Mouse (Mus musculus) spleen, embryonic (tissue): ENCODE results near the gene Usp24.
"Not testable (repeated sequence)": the region's sequence is repeated elsewhere in the genome, so short reads cannot be mapped to it uniquely, and the experiment has no call there.

Experiments used
- CTCF ChIA-PET: fragments of 350-600 bp; sonication (Branson Sonifier 250); formaldehyde crosslinking; loops from one replicate; lab custom pipeline; 2022; lab: Charles Lee

Gene Usp24

DNA sequence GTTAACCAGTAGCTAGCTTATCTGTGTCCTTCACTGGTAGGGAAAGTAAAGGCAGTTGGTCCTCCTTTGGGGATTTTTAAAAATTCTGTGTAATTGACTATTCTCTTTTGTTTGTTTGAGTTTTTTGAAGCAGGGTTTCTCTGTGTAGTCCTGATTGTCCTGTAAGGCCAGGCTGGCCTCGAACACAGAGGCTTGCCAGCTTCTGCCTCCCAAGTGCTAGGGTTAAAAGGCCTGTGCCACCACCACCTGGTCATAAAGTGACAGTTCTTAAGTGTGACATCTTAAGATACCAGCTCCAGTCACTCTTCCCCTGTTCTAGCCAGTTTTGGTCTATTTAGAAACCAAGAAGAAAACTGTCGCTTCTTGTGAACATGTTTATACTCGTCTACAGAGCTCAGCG lies 2.2 kb downstream of the Usp24 start:
- CTCF ChIA-PET, result interaction anchor here (0.6 to 0.9 kb wide), 3 partner anchors 11 to 67 kb away, joined by 3 to 4 read pairs (median 4); no protein-coding TSS in a partner anchor

DNA sequence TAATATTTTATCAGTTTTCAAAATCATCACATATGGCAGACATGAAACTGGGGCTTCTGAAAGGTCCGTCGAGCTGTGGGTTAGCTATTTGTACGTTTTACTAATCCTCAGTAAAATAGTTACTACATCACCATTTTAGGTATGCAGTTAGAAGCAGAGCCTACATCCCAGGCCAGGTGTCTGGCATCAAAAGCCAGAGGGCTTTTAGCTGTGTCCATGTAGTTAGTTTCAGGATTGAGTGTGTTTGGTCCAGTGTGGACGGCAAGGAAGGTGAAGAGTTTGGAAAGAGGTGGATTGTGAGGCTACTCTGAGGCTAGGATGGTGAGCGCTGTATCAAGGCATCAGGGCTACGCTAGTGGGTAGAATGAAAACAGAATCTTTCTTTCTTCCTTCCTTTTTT lies 3.0 kb downstream of the Usp24 start:
- CTCF ChIA-PET, result no interaction called here

DNA sequence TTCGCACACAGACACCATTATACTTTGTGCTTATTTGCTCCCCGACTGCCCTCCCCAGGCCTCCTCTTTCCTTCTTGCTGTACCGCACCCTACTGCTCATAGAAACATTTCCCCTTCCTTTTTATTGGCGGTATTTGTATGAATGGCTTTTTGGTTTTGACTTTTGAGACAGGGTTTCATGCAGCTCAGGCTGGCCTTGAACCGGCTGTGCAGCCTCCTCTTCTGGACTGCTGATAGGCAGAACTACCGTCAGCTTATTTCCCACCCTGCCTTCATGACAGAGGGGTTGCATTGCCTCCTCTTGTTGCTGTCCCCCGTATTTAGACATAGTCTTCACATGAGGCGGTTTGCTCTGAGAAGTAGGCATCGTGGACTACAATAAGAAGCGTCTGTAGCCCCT lies 6.8 kb downstream of the Usp24 start:
- CTCF ChIA-PET, result interaction anchor here (0.5 kb wide), 1 partner anchor 98 kb away, joined by 3 read pairs; no protein-coding TSS in a partner anchor

DNA sequence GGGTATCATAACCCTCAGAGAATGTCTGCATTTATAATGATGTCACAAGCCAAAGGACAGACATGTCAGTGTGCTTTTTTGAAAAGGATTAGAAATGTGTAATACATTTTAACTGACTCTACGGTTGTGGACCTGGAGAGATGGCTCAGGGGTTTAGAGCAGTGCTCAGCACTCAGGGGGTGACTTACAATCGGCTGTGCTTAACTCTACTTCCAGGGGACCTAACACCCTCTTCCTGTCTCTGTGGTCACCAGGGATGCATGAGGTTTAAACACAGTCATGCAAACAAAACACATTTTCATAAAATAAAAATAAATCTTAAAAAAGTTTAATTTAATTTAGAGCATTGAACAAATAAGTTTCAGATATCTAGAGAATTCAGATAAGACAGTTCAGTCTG lies 7.3 kb downstream of the Usp24 start:
- CTCF ChIA-PET, result no interaction called here

DNA sequence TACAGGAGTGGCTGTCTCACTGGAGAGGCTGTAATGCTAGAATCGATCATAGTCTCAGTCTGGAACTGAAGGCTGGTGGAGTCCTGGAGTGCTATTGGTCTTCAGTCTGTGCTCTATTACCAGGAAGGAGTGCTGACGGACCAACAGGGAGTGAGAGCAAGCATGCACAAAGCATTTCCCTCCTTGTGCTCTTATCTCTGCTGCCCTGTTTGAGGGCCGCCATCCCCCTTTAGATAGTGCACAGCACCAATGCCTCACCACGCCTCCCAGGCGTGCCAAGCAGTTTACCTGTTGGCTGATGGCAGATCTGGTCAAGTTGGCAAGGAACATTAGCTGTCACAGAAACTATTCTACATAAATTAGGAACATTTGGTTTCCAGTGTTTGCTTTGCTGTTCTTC lies 11.4 kb downstream of the Usp24 start:
- CTCF ChIA-PET, result no interaction called here

DNA sequence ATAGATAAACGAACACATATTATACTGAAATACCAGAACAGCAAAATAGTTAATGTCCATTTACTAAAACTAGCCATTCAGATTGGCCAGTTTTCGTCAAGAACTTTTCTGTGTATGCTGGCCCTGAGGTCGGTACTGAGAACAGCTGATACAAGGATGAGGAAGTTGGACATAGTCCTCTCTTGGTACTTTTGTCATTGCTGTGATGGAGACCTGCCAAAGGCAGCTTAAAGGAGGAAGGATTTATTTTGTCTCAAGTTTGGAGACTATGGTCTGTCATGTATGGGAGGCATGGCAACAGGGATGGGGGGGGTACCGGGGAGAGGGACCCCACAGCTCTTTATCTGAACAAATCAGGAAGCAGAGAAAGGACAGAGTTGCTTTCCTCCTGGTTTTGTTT lies 12.7 kb downstream of the Usp24 start:
- CTCF ChIA-PET, result interaction anchor here (0.6 to 1.5 kb wide), 3 partner anchors 11 to 60 kb away, joined by 3 to 4 read pairs (median 4); no protein-coding TSS in a partner anchor

DNA sequence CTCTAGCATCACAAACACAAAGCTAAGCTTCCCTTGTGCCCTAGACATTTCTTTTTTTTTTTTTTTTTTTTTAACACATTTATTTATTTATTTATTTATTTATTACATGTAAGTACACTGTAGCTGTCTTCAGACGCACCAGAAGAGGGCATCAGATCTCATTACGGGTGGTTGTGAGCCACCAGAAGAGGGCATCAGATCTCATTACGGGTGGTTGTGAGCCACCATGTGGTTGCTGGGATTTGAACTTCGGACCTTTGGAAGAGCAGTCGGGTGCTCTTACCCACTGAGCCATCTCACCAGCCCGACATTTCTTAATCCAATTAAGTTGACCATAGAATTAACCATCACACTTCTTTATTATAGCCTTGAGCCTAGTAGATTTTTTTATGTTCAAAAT lies 13.2 kb downstream of the Usp24 start:
- CTCF ChIA-PET, result interaction anchor here (0.6 to 1.5 kb wide), 3 partner anchors 11 to 59 kb away, joined by 3 to 4 read pairs (median 4); no protein-coding TSS in a partner anchor

DNA sequence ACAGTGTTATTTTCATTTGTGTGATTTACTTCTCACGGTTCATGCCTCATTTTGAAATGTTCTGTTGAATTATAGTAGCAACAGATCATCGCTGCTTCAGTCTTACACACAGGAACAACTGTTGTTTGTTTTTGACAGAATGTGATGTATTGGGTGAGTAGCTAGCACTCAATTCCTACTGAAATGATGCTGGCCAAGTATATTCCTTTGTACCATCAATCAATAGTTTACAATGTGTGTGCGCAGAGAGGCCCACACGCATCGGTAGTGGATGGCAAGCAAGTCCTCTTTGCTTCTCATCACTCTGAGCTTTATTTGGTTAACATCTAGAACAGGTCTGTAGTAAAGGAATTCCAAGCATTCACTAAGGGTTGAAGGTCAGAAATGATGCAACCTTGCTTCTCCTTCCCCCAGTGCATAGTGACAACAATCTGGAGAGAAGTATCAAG lies 14.4 kb downstream of the Usp24 start:
- CTCF ChIA-PET, result interaction anchor here (0.6 kb wide), 1 partner anchor 115 kb away, joined by 3 read pairs; no protein-coding TSS in a partner anchor

DNA sequence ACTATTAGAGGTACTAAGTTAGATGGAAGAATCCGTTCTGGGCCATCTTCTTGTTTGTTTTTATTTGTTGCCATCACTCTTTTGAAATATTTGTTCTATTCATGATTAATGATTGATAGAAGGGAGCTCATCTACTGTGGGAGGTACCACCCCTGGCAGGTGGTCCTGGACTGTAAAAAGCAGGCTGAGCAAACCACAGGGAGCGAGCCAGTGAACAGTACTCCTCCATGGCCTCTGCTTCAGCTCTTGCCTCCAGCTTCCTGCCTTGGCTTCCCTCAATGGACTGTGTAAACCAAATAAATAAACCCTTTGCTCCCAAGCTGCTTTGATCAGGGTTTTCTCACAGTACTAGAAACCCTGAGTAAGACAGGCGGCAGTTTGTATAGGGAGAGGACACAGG lies 17.1 kb downstream of the Usp24 start:
- CTCF ChIA-PET, result no interaction called here

DNA sequence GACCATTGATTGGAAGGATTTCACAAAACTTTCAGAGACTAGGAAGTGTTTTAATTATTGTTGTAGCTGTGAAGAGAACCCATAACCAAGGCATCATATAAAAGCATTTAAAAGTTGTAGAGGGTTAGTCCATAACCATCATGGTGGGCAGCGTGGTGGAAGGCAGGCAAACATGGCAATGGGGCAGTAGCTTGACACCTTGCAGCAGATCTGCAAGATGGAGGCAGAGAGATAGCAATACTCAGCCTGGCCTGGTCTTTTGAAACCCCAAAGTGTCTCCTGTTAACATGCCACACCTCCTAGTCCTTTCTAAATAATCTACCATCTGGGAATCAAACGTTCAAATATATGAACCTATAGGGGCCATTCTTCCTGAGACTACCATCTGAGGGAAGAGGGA lies 17.6 kb downstream of the Usp24 start:
- CTCF ChIA-PET, result no interaction called here

DNA sequence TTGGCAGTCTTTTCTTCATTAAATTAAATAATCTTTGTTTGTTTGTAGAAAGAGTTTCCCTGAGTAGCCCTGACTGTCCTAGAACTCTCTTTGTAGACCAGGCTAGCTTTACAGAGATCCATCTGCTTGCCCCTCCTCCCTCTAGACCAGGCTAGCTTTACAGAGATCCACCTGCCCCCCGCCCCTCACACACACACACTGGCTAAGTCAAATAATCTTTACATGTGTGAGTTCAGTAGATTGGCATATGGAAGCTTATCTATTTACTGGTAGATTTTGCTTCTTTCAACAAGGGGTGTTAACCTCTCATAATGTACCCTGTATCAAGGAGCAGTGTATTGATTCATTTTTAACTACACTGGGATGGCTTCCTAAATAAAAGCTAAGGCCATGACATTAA lies 19.8 kb downstream of the Usp24 start:
- CTCF ChIA-PET, result interaction anchor here (0.6 kb wide), 1 partner anchor 915 kb away, joined by 6 read pairs; no protein-coding TSS in a partner anchor

DNA sequence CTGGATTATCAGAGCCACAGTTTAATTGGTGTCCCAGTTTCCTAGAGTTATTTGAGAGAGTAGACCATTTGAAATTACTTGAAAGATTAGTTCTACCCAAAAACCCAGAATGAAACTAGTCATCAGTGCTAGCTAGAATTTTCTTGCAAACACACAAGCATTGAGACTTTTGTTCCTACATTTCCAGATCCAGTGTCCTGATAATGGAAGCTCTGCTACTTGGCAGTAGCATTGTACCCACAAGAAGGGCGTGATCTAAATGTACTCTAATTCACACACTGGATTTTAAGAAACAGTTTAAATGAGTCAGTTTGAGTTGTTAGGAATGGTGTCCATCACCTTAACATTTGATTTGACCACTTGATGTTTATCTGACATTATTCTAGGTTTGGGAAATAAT lies 31.7 kb downstream of the Usp24 start:
- CTCF ChIA-PET, result no interaction called here

DNA sequence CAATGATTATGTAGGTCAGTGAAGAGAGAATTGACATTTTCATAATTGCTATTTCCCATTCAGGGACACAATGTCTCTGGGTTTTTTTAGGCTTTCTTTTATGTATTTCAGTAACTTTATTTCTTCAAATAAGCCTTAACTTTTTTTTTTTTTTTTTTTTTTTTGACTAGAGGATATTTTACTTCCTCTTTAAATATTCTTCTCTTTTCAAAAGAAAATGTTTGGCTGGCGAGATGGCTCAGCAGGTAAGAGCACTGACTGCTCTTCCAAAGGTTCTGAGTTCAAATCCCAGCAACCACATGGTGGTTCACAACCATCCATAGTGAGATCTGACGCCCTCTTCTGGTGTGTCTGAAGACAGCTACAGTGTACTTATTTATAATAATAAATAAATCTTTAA lies 39.0 kb downstream of the Usp24 start:
- CTCF ChIA-PET, result not testable (repeated sequence)

DNA sequence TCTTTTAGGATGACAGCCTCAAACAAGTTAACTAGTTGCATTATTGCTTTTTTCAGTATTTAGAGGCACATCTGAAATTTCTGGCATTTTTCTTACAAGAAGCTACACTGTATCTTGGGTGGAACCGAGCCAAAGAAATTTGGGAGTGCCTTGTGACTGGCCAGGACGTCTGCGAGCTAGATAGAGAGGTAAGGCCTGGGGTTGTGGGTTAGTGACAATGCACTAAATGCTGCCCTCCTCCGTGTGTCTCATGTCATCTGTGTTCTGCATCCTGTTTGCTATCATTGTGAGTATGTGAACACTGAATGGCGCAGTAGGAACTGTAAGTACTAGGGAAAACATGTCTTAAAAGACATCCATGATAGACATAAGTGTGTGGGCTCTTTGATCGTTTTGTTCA lies 54.0 kb downstream of the Usp24 start:
- CTCF ChIA-PET, result no interaction called here

DNA sequence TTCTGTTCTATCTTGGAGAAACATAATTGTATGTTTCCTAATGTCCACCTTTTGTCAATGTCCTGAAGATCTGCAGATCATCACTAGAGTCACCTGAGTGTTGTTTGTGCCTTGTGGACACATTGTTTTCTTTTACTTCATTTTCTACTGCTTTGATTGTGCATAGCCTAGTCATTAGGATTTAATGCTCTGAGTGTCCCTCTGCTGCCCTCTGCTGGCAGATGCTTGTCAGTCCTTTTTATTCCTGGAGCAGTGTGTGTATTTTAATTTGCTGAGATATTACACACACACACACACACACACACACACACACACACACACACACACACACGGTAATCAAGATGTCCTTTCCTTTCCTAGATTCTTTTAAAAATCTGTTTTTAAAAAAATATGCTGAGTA lies 59.8 kb downstream of the Usp24 start:
- CTCF ChIA-PET, result interaction anchor here (0.6 to 0.7 kb wide), 3 partner anchors 29 to 167 kb away, joined by 3 to 7 read pairs (median 4); no protein-coding TSS in a partner anchor

DNA sequence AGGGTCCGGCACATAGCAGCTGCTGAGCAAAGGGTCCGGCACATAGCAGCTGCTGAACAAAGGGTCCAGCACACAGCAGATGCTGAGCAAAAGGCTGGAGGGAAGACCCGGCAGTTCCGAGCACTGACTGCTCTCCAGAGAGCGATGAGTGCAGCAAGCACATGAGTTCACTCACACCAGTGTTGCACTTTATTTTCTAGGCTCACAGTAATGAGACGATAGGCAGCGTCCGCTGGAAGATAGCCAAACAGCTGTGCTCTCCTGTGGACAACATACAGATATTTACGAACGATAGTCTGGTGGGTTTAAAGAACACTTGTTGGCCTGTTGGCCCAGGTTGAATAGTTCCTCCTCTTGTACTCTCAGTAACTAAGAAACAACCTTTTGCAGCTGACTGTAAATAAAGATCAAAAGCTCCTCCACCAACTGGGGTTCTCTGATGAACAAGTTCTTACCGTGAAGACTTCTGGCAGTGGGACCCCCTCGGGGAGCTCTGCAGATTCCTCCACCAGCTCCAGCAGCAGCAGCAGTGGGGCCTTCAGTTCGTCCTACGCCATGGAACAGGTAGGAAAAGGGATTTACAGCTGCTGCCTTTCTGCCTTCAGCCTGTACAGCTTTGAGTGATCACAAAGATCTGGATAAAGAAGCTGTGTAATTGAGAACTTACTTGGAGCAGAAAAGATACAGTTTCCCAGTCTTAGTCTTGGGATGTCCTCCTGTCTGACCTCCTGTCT lies 63.0 kb downstream of the Usp24 start:
- CTCF ChIA-PET, result interaction anchor here (0.7 kb wide), 1 partner anchor 47 kb away, joined by 7 read pairs; no protein-coding TSS in a partner anchor

DNA sequence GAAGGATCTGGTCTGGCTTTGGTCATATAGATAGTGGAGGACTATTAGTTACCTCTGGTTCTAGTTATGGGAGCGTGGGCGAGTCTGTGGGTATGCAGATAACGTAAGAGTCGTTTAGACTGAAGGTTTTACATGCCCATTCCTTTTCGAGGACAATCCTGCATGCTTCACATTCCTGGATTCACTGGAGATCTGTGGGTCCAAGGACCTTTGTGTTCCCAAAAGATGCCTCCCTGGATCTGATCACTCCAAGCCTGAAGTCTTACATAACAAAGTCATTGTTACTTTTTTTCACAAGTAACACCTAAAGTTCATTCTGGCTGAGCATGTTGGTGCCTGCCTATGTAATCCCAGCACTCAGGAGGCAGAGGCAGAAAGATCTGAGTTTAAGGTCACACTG lies 65.1 kb downstream of the Usp24 start:
- CTCF ChIA-PET, result interaction anchor here (0.7 kb wide), 1 partner anchor 50 kb away, joined by 3 read pairs; no protein-coding TSS in a partner anchor

DNA sequence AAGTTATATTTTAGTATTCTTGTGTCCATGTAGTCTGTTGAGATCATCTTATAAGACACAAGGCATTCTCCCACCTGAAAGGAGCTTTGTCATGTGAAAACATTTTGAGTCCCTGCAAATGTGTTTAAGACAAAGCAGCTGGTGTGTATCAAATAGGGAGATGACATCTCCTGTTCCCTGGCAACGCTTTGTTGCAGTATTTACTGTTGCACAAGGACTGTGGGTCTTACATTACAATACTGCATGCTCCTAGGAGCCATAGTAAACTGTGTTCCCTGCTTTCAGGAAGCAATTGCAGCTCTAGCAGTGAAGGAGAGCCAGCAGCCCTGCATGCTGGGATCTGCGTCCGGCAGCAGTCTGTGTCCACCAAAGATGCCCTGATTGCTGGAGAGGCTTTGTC lies 73.9 kb downstream of the Usp24 start:
- CTCF ChIA-PET, result no interaction called here

DNA sequence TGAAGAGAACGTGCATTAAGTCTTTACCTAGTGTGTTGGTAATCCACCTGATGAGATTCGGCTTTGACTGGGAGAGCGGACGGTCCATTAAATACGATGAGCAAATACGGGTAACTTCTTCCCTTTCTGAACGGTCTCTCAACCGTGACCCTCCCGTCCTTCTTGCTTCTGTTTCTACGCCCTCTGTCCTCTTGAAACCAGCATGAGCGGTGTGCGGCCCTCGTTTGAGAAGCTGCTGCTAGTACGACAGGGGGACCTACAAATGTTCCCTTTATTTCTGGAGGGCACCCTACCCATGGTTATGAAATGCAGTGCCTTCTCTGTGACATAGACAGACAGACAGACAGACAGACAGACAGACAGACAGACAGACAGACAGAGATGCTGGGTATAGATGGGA lies 93.6 kb downstream of the Usp24 start:
- CTCF ChIA-PET, result no interaction called here

DNA sequence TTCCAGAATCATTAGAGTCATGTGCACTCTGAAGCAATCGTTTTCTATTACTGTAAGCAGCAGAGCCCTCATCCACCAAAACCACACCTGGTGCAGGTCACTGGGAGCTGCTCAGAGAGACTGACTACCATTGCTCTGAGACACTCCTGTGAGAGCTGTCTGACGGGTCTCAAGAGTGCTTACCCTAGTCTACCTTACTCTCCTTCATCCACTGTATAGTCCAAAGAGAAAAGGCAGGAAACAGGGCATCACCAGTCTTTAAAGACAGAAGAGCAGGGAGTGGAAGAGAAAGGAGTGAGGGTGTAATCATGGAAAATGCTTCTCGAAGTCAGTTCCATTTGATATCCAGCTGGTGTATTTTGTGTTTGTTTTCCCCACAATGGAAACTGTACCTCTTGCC lies 103.2 kb downstream of the Usp24 start:
- CTCF ChIA-PET, result no interaction called here

DNA sequence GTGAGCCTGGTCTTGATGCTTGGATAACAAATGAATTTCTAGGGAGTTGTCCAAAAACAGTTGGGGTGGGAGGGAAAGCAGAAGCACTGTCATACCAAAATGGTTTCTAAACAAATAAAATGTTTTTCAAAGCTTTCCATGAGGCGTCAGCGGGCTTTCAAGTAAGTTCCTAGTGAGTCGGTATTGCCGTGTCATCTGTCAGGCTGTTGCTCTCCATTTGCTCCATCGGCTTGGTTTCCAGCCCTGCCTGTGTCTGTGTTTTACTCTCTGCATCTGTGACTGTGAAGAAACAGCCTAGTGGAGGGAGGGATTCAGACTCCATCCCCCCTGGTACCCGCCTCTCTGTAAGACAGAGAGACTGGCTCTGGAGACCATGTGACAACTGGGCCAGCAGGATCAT lies 103.8 kb downstream of the Usp24 start:
- CTCF ChIA-PET, result no interaction called here

DNA sequence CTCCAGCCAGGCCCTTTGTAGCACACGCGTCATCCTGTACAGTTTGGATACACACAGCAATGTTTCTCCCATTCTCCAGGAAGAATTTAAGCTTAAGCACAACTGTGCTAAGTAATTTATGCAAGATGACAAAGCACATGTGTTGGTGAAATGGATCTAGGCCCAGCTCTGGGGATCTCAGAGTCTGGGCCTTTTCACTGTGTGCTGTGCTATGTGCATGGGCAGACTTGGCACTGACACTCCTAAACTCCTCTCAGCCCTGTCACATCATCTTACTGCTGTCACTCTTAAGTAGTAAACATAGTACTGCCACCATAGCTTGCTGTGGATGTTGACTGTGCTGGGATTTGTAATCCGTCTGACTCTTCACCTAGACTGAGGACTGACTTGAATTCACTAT lies 106.6 kb downstream of the Usp24 start:
- CTCF ChIA-PET, result no interaction called here

DNA sequence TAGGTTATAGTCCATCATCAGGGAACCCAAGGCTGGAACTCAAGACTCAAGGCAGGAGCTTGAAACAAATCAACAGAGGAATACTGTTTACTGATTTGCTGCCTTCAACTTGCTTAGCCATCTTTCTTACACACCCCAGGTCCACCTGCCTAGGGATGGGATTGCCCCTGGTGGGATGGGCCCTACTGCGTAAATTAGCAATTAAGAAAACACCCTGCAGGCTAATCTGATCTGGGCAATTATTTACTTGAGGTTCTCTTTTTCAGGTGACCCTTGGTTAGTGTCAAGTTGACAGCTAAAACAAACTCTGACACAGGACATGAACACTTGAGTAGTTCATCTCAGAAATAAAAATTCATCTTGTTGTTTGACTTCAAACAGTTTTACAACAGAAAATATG lies 108.5 kb downstream of the Usp24 start:
- CTCF ChIA-PET, result no interaction called here
